Mouse (Mus musculus) left cerebral cortex, postnatal 4 days (tissue): ENCODE results near the gene Nle1. TPM values are rescaled to one million over a fixed set of nuclear protein-coding genes. Genes with fewer than 3 reads are reported as not detected.
"Not testable (repeated sequence)": the region's sequence is repeated elsewhere in the genome, so short reads cannot be mapped to it uniquely, and the experiment has no call there.

Experiments
- DNase-seq: peaks from one replicate; pipeline ENCODE4 v3.0.0-alpha.2; 2022
- intact Hi-C: fragments of 180-260 bp; cut with DNase I; formaldehyde crosslinking; loops from one replicate; pipeline ENCODE4 v1.15.1; 2025
- total RNA-seq, 2 experiments: library from RNA; stranded (reverse); gene quantifications; 2 replicates each; pipeline ENCODE4 v1.2.3; 2021

Gene Nle1
- 10 to 100 TPM; 50.0 to 51.3 TPM for total RNA-seq

DNA sequence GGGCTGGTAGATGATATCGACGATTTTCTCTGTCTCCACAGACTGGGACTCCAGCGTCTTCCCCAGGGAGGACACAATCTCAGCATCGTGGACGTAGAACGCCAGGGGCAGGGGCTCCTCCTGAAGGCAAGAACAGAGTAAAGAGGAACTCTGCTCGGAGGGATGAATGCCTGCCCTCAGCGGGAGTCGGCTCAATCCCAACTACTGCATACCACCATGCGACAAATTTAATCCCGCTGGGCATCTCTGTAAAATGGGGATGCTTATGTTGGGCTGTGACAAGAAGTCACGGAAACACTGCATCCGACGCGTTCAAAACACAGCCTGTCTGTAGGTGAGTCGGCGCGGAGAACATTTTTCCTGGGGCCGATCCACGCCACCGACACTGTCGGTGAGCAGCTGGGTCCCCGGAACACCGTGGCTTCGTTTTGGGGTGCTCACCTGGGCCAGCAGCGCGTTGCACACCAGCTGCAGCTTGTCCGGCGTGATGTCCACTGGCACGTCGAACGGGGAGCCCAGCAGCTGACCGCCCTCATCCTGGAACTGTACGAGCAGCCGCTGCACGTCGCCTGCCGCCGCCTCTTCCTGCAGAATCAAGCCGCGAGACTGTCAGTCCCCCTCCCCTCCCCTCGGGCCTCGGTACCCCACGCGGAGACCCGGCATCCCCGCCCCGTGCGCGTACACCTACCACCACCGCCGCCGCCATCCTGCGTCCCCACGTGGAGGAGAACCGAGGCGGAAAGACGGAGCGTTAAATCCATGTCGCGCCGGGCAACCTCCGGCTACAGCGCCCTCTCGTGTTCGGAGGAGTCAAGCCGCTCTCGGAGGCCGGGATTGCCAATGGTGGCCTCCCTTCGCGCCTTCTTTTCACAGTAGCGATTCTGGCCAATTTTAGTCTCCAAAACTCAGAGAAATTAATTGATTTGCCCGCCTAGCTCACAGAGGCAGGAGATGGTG, at the start of gene Nle1:
Gene Nle1, minus strand, starts transcription at position 761 of the 957 bp plus-strand sequence.
- DNase-seq: peak; percentile 94
- intact Hi-C loops: no loop called here

GRCm38 (mm10) chr11:82956925-82957324, 48.7 kb upstream of the Nle1 start:
- DNase-seq: no peak
- intact Hi-C loops: no loop called here

DNA sequence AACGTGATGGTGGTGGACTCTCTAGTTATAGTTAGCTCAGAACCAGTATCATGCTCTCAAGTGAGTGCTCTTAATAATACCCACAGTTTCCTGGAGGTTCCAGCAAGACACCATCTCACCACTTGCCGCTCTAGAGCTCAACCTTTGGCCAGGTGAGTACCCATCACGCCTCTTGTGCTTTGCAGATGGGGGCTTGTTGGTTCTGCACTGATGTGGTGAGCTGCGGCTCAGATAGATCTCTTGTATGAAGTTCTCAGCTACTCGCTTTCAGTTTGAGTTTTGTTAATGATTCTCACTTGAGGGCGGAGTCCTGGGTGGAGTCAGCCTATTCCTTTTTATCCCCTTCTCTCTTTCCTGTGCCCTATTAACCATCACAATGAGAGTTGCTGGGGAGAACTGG, 46.4 kb upstream of the Nle1 start:
- intact Hi-C loops: no loop called here

DNA sequence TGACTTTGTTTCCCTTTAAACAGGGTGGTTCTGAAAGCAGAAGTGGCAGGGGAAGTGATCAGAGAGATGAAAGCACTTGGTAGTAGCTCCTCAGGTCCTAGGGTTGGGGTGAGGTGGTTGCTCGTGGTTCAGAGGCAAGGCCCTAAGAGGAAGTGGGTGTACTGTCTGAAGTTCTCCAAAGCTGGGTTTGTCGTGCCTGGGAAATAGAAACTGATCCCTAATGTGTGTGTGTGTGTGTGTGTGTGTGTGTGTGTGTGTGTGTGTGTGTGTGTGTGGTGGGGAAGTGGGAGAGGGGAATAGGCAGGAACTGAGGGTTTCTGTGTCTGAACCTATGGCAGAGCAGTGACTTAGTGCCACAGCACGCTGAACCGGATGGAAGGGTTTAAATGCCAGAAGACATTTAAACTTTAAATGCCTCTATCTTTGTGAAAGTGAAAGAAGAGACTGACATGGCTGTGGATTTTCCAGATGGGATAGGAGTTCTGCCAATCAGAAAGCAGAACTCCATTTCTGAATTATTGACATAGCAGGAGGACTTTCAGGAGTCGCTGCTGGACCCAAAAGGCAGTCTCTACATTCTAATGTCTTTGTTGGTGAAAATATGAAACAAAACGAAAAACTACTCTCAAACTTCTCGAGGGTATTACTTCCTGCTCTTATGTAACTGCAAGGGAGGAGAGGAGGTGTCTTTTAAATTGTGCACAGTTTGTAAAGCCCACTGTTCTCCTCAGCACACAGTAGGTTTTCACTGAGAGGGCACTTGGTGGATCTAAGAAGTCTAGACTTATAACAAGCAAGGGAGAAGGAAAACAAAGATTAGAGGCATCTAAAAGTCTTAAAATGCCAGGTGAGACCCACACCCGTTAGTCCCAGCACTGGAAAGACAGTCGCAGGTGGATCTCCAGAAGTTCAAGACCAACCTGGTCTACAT, 44.7 kb upstream of the Nle1 start:
- DNase-seq: no peak
- intact Hi-C loops: no loop called here

More for the DNA sequence above, 46.4 kb upstream of the Nle1 start:
- no peak for DNase-seq

DNA sequence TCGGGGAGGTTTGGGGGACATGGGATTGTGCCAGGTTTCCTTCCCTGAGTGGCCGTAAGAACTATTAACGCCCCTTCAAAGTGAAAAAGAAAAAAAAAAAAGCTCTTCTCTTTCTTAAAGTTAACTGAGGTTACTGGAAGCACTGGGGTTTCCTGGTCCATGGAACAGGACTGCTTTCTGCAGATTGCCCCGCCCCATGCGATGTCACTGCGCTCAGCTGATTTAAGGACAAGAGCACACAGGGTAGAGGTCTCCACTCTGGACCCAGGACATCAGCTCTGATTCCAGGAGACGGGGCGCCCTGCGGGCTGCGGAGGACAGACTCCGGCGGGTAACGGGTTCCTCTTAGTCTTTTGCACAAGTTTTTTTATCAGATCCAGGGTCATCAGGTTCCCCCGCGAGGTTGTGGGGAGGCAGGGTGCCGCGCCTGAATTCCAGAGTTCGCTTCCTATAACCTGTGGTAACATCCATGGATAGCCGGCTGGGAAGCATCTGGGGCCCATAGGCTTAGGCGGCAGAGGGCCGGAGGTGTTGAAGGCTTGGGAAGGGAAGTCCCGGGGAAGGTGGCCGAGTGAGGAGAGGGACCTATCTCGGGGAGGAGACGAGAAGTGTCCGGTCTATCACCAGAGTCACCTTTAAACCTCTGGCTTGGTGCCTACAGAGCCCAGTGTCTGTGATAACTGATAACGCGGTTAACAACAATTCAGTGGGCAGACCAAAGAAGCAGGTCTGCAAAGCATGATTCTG, 43.8 kb upstream of the Nle1 start:
- intact Hi-C loops: no loop called here
- DNase-seq: no peak

GRCm38 (mm10) chr11:82950736-82951481, 42.7 kb upstream of the Nle1 start, which contains the start of gene Slfn5:
Gene Slfn5, plus strand, starts transcription at chr11:82951349.
- DNase-seq: no peak
- intact Hi-C loops: no loop called here

- intact Hi-C loops: no loop called here
Measured at GRCm38 (mm10) chr11:82949036-82949435, 40.8 kb upstream of the Nle1 start.

GRCm38 (mm10) chr11:82947457-82947856, 39.2 kb upstream of the Nle1 start:
- intact Hi-C loops: no loop called here
- DNase-seq: no peak

More at GRCm38 (mm10) chr11:82949036-82949435, 40.8 kb upstream of the Nle1 start:
- DNase-seq: no peak

- no peak for DNase-seq
- intact Hi-C loops: no loop called here
Measured at GRCm38 (mm10) chr11:82945636-82946035, 37.4 kb upstream of the Nle1 start.

DNA sequence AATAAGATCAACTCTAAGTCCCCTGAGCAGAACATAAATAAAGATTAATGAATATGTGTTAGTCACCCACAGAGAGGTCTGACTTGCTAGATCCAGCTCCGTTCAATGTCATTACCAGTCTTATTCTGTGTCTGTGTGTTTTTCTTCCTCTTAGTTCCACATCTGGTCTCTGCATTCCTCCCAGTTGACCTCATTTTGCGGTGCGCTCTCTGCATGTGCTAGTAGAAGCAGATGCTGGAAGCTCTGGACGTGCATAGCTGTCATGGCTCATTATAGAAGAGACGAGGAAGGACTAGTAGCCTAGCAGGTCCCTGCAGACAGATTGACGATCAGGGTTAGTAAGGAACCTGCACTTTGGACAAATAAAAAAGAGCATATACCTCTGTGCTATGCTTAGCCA, 35.1 kb upstream of the Nle1 start:
- no peak for DNase-seq
- intact Hi-C loops: no loop called here

DNA sequence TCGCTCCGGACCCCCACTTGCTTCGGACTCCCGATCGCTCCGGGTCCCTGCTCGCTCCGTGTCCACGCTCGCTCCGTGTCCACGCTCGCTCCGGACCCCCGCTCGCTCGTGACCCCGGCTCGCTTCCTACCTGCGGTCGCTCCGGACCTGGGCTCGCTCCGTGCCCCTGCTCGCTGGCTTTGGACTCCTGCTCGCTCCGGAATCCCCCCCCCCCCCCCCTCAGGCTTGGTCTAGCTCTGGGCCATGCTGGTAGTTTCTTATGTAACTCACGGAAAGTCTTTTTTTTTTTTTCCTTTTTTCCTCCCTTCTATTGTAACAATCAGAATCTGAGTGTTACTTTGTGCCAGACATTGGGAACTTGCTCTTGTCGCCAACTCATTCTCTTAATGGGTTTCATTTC, 25.0 kb upstream of the Nle1 start:
- intact Hi-C loops: no loop called here
- DNase-seq: no peak

GRCm38 (mm10) chr11:82931671-82932450, 23.6 kb upstream of the Nle1 start:
- DNase-seq, intact Hi-C loops: not testable (repeated sequence)

DNA sequence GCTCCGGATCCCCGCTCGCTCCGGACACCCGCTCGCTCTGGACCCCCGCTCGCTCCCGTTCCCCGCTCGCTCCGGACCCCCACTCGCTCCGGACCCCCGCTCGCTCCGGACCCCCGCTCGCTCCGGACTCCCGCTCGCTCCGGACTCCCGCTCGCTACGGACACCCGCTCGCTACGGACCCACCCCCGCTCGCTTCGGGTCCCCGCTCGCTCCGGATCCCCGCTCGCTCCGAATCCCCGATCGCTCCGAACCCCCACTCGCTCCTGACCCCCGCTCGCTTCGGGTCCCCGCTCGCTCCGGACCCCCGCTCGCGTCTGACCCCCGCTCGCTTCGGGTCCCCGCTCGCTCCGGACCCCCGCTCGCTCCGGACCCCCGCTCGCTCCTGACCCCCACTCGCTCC, 22.9 kb upstream of the Nle1 start:
- intact Hi-C loops, DNase-seq: not testable (repeated sequence)

GRCm38 (mm10) chr11:82930391-82930955, 22.3 kb upstream of the Nle1 start:
- DNase-seq, intact Hi-C loops: not testable (repeated sequence)

GRCm38 (mm10) chr11:82929633-82929950, 21.4 kb upstream of the Nle1 start:
- intact Hi-C loops: no loop called here
- no peak for DNase-seq

DNA sequence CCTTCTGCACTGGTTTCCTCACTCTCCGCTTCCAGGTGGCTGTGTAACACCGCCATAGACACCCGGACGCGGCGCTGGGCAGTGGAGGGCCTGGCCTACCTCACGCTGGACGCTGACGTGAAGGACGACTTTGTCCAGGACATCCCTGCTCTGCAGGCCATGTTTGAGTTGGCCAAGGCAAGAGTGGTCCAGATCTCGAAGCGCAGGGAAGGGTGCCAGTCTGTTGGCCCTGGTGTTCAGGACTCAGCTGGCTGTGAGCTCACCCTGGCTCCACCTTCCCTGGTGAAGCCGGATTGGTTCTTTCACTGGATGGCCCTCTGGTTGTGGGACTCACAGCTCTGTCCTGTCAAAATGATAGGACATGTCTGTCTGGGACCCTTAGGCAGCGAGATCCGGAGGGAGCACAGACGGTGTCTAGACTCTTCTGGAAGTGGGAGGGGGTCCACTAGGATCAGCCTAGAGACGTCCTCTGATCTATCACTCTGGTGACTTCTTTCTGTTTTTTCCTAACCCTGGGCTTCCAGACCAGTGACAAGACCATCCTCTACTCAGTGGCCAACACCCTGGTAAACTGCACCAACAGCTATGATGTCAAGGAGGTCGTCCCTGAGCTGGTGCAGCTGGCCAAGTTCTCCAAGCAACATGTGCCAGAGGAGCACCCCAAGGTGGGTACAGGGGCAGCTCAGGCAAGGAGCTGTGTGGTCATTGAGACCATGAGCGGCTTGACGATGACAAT, 20.9 kb upstream of the Nle1 start:
- intact Hi-C loops: no loop called here
- no peak for DNase-seq

DNA sequence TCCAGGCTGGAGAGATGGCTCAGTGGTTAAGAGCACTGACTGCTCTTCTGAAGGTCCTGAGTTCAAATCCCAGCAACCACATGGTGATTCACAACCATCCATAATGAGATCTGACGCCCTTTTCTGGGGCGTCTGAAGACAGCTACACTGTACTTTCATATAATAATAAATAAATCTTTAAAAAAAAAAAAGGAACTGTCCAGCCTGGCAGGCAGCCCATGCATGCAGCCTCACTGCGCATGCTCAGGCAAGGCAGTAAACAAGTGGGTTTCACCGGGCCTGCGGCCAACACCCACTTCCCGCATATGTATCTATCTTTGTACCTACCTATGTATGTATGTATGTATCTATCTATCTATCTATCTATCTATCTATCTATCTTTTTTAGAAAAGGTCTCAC, 15.7 kb upstream of the Nle1 start:
- DNase-seq, intact Hi-C loops: not testable (repeated sequence)

DNA sequence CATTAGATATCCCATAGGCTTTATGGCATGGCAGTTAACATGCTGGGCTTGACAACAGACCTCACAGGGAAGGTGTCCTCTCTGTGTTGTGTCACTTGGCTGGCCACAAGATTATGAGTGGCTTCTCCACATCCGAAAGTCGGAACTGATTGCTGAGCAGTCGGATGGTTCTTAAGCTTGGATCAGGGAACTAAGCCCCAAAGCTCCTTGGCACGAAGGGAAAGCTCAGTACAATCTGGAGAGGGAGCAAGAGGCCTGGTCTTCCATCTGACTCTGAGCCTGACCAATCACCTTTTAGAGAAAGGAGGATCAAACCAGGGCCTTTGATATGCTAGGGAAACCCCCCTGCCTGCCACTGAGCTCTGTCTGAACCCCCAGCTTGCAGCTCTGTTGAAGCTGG, 13.5 kb upstream of the Nle1 start:
- no peak for DNase-seq
- intact Hi-C loops: no loop called here
